ENCODE assay signal across 8 mouse cellular contexts in the genomic region with DNA sequence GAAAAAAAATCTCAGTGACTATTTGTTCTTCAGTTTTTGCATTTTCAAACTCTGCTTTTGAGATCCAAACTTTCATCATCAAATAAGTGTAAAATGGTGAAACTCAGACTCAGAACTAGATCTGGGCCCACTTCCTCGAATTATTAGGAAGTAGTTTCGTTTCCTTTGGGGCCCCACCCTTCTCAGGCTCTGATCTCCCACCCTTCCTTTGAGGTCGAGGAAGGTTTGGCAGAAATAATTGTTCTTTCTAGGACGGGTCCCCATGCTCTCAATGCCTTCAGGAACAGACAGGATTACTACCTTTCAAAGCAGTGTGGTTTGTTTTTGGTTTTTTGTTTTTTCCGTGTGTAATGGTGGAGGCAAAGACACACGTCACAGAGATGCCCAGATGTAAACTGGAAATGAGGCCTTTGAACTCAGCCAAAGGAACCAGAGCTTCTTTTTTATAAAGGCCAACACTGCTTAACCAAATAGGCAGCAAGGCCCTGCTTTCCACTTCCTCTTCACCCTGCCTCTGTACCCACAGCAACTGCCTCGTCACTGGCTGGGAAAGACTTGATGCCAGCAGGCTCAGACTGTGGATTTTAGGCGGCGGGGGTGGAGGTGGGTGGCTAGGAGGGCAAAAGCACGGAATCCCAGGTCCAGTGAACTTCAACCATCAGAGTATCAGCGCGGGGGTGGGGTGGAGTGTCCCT. TPM values are rescaled to one million over a fixed set of nuclear protein-coding genes. Genes with fewer than 3 reads are reported as not detected.
DNase-seq lines count a peak whose midpoint lies in the region; ATAC-seq and TF ChIP-seq lines count a peak whose summit lies in the region.

No protein-coding gene starts in this region.

- H3K4me3 ChIP-seq in brown adipose tissue, adult 24 weeks (ENCODE audit: insufficient read depth, low read depth, low read length): peak overlapping the region; percentile 94
- H3K4me3 ChIP-seq in hindbrain, embryonic 12.5 days: no peak overlapping the region
- H3K4me3 ChIP-seq in liver, embryonic 14.5 days (ENCODE audit: insufficient read depth in 1 of 2, low read depth in 2 of 2, low read length in 2 of 2): peak overlapping the region in 1 of 2 experiments; percentile 64; a peak in 2 of 4 replicates
- H3K4me3 ChIP-seq in neural tube, embryonic 15.5 days (replicated peaks): peak overlapping the region; percentile 62

- no peaks in the 10 kb centered on the region for H3K9me3 ChIP-seq in hindbrain, embryonic 12.5 days (replicated peaks)
- no peaks in the 10 kb centered on the region for H3K9me3 ChIP-seq in liver, embryonic 14.5 days (ENCODE audit: control insufficient read depth, low read length)
- no peaks in the 10 kb centered on the region for H3K9me3 ChIP-seq in neural tube, embryonic 15.5 days (replicated peaks)

- 0 out of 2 replicates have a peak, but pooled peaks cover 2% of the 10 kb centered on the region for H3K4me1 ChIP-seq in brown adipose tissue, adult 24 weeks (ENCODE audit: control insufficient read depth, insufficient read depth, insufficient read length, low read length)
- peaks cover 6% of the 10 kb centered on the region for H3K4me1 ChIP-seq in hindbrain, embryonic 12.5 days
- H3K4me1 ChIP-seq in liver, embryonic 14.5 days (replicated peaks; ENCODE audit: control insufficient read depth in 2 of 2, insufficient read depth in 2 of 2, low read length in 1 of 2): peaks cover 5 to 8% of the 10 kb centered on the region in 2 experiments; a peak in 2 of 4 replicates
- H3K4me1 ChIP-seq in neural tube, embryonic 15.5 days: peaks cover 10% of the 10 kb centered on the region

- H3K27me3 ChIP-seq in hindbrain, embryonic 12.5 days: peaks cover 25% of the 10 kb centered on the region
- peaks cover 13% of the 10 kb centered on the region for H3K27me3 ChIP-seq in liver, embryonic 14.5 days (ENCODE audit: control insufficient read depth, insufficient read depth, low read length)
- peaks cover 19% of the 10 kb centered on the region for H3K27me3 ChIP-seq in neural tube, embryonic 15.5 days (replicated peaks)

- ATAC-seq in hindbrain, embryonic 12.5 days (ENCODE audit: low FRiP score): no peak
- ATAC-seq in liver, embryonic 14.5 days (ENCODE audit: insufficient read depth): no peak
- ATAC-seq in neural tube, embryonic 15.5 days (ENCODE audit: low FRiP score): no peak

- peak; percentile 49 for DNase-seq in adrenal gland, adult 2 months
- DNase-seq in adrenal gland, postnatal 4 days (ENCODE audit: low spot score in 2 of 2): no peak
- no peak for DNase-seq in liver, embryonic 14.5 days (ENCODE audit: low read depth in 3 of 3, low spot score in 3 of 3)
- DNase-seq in right cerebral cortex, postnatal 10 days (ENCODE audit: low spot score in 2 of 2): no peak
- DNase-seq in urinary bladder, postnatal 10 days (ENCODE audit: low spot score): no peak

- no peak for TF ChIP-seq EP300 in liver, embryonic 14.5 days (IDR thresholded peaks at IDR 0.05; ENCODE audit: low read depth)

- H3K36me3 ChIP-seq in hindbrain, embryonic 12.5 days: no peaks in the 10 kb centered on the region
- H3K36me3 ChIP-seq in liver, embryonic 14.5 days (replicated peaks; ENCODE audit: control insufficient read depth, insufficient read depth, low read depth): no peaks in the 10 kb centered on the region
- no peaks in the 10 kb centered on the region for H3K36me3 ChIP-seq in neural tube, embryonic 15.5 days

- H3K9ac ChIP-seq in hindbrain, embryonic 12.5 days: no peak overlapping the region
- H3K9ac ChIP-seq in liver, embryonic 14.5 days (replicated peaks): peak overlapping the region; percentile 59; the same call in 1 of the 2 replicates
- no peak overlapping the region for H3K9ac ChIP-seq in neural tube, embryonic 15.5 days (replicated peaks)

- TF ChIP-seq CTCF in liver, embryonic 14.5 days (IDR thresholded peaks at IDR 0.05; ENCODE audit: low read depth): no peak

- H3K4me2 ChIP-seq in hindbrain, embryonic 12.5 days (replicated peaks): peak overlapping the region; percentile 99
- H3K4me2 ChIP-seq in liver, embryonic 14.5 days (ENCODE audit: low read depth): peak overlapping the region; percentile 87
- peak overlapping the region; percentile 96 for H3K4me2 ChIP-seq in neural tube, embryonic 15.5 days

- 35% methylated on average over 12 of the region's 12 CpGs for WGBS in hindbrain, embryonic 12.5 days
- WGBS in liver, embryonic 14.5 days (ENCODE audit: insufficient replicate concordance): 20% methylated on average over 12 of the region's 12 CpGs
- WGBS in neural tube, embryonic 15.5 days: 36% methylated on average over 12 of the region's 12 CpGs

- H3K27ac ChIP-seq in brown adipose tissue, adult 24 weeks (replicated peaks; ENCODE audit: low read depth, low read length): peak overlapping the region; percentile 85
- no peak overlapping the region for H3K27ac ChIP-seq in hindbrain, embryonic 12.5 days
- H3K27ac ChIP-seq in liver, embryonic 14.5 days: no peak overlapping the region
- H3K27ac ChIP-seq in neural tube, embryonic 15.5 days (replicated peaks): no peak overlapping the region

RNA-seq across cellular contexts. Expression of a gene that starts 1.4 kb away (rescaled TPM):
- total RNA-seq in adrenal gland, adult 2 months (2021): 10 to 100 TPM; 77.0 to 85.2 TPM
- 72.9 and 82.2 TPM in 2 replicates for polyA plus RNA-seq in adrenal gland, adult 2 months (2012; rRNA removed)
- total RNA-seq in adrenal gland, postnatal 4 days (2021): 10 to 100 TPM; 42.3 to 43.9 TPM
- 1.3 and 1.8 TPM in 2 replicates for polyA plus RNA-seq in brown adipose tissue, adult 24 weeks (2012; ENCODE audit: insufficient read depth, insufficient read length, missing spikeins)
- 3.2 and 3.8 TPM in 2 replicates for polyA plus RNA-seq in hindbrain, embryonic 12.5 days (2016; fragmentation: Nextera tagmentation; extraction: Ambion mirVana)
- 1.9 and 2.4 TPM in 2 replicates for polyA plus RNA-seq in liver, embryonic 14.5 days (2012; rRNA removed)
- 3.8 and 3.9 TPM in 2 replicates for polyA plus RNA-seq in liver, embryonic 14.5 days (2014; fragmentation: Nextera tagmentation; extraction: Ambion mirVana)
- 2.5 and 4.7 TPM in 2 replicates for polyA plus RNA-seq in neural tube, embryonic 15.5 days (2015; fragmentation: Nextera tagmentation; extraction: Ambion mirVana)

Comparison
In these comparisons a context has a peak if more than half of its experiments do, and no peak if none do; other contexts are left out.
1. RNA of a gene that starts 1.4 kb away (polyA plus RNA-seq): 72.9 to 82.2 TPM in adrenal gland, adult 2 months; 1.9 to 3.9 TPM in liver, embryonic 14.5 days, 3.2 to 3.8 TPM in hindbrain, embryonic 12.5 days, 2.5 to 4.7 TPM in neural tube, embryonic 15.5 days and 1.3 to 1.8 TPM in brown adipose tissue, adult 24 weeks; every median in the first group is over 10 times any median in the second.
2. Peak in every context shown above with its lines, with median percentiles within 50 percentile points of each other: H3K4me2 ChIP-seq.